19 mouse cellular contexts compared by ENCODE assay signal in the genomic region with DNA sequence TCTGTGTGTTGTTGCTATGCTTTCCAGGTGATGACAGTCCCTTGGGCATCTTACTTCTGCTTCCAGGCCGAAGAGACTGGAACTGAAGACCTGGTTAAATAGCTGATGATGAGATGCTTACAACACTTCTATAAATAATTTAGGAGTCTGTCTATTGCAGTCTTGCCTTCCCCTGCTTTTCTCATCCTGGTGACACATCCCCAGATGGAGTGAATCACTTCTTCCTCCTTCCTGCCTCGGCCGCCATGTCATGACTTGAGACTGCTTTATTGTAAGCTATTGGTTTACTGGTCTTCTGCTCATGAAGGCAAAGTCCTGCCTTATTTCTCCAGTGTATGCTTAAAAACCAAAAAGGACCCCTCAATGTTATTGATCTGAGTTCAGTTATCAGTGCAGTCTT.
"Had no signal": no experiment of that assay in that cellular context is flagged by ENCODE, and none has a peak within 500 bp of the region (broad histone marks: within the 10 kb centered on the region; RNA-seq: fewer than 3 reads in every experiment).

No protein-coding gene starts in this region.

- H3K36me3 ChIP-seq: liver, embryonic 15.5 days; lung, embryonic 15.5 days; midbrain, embryonic 13.5 days; midbrain, embryonic 15.5 days; neural tube, embryonic 13.5 days; stomach, embryonic 15.5 days had no signal

- H3K4me3 ChIP-seq: liver, embryonic 15.5 days; lung, embryonic 15.5 days; megakaryocyte, embryonic 14.5 days; midbrain, embryonic 13.5 days; midbrain, embryonic 15.5 days; neural tube, embryonic 13.5 days; stomach, embryonic 15.5 days had no signal

- H3K4me1 ChIP-seq: liver, embryonic 15.5 days; megakaryocyte, embryonic 14.5 days; midbrain, embryonic 13.5 days; midbrain, embryonic 15.5 days; neural tube, embryonic 13.5 days; stomach, embryonic 15.5 days had no signal

- H3K9ac ChIP-seq: liver, embryonic 15.5 days; liver, postnatal 0 days; lung, embryonic 15.5 days; midbrain, embryonic 13.5 days; midbrain, embryonic 15.5 days; neural tube, embryonic 13.5 days; stomach, embryonic 15.5 days had no signal

- H3K27ac ChIP-seq: liver, embryonic 15.5 days; lung, embryonic 15.5 days; macrophage; midbrain, embryonic 13.5 days; midbrain, embryonic 15.5 days; neural tube, embryonic 13.5 days; stomach, embryonic 15.5 days; stomach, postnatal 0 days had no signal

- DNase-seq: liver, postnatal 0 days; lung, adult 2 months; lung, postnatal 14 days; lung, postnatal 36 days; right cerebral cortex, postnatal 14 days; thymus, adult 2 months; thymus, postnatal 25 days; thymus, postnatal 4 days had no signal

- H3K4me2 ChIP-seq: liver, embryonic 15.5 days; lung, embryonic 15.5 days; midbrain, embryonic 11.5 days; midbrain, embryonic 13.5 days; midbrain, embryonic 15.5 days; neural tube, embryonic 13.5 days; stomach, embryonic 15.5 days had no signal

- H3K27me3 ChIP-seq: liver, embryonic 15.5 days; lung, embryonic 15.5 days; megakaryocyte, embryonic 14.5 days; midbrain, embryonic 13.5 days; midbrain, embryonic 15.5 days; neural tube, embryonic 13.5 days; stomach, embryonic 15.5 days had no signal

- H3K9me3 ChIP-seq: liver, embryonic 15.5 days; lung, embryonic 15.5 days; midbrain, embryonic 13.5 days; midbrain, embryonic 15.5 days; neural tube, embryonic 13.5 days; stomach, embryonic 15.5 days had no signal

- ATAC-seq: liver, postnatal 0 days; lung, postnatal 0 days; midbrain, embryonic 13.5 days; midbrain, embryonic 15.5 days had no signal
